Mouse (Mus musculus) cerebellum, adult 2 months (tissue): ENCODE measurements around the gene Cdadc1.

Experiments
- CTCF ChIP-seq: fragments of 200-500 bp; IDR thresholded peaks from 2 replicates; pipeline ENCODE4 v1.5.1; 2011; ENCODE audit warnings: low read depth, mild to moderate bottlenecking, control low read depth, low read length, moderate library complexity, borderline replicate concordance; ENCODE audit not compliant: insufficient read depth
- POLR2A ChIP-seq: fragments of 200-500 bp; IDR thresholded peaks from 2 replicates; pipeline ENCODE4 v1.6.1; 2011; ENCODE audit warnings: low read length, control low read depth, borderline replicate concordance; ENCODE audit not compliant: insufficient read depth

GRCm38 (mm10) chr14:59626711-59627110 is 29.0 kb upstream of the Cdadc1 start:
- TF ChIP-seq POLR2A: no peak
- TF ChIP-seq CTCF: no peak
